Mouse (Mus musculus) forebrain, postnatal 0 days (tissue): ENCODE data around the gene A930004D18Rik. TPM values are rescaled to one million over a fixed set of nuclear protein-coding genes. Genes with fewer than 3 reads are reported as not detected.
A peak's percentile ranks its signal among the peaks of the same experiment; 100 is the strongest.

Experiments
- ATAC-seq: fragments of 200-750 bp; cut with Nextera tagmentation; 2 replicates; pipeline ENCODE4 v1.8.0; 2017; ENCODE audit warnings: mild to moderate bottlenecking, moderate library complexity
- DNase-seq: peaks from one replicate; pipeline ENCODE4 v3.0.0-alpha.2; 2015
- H3K27ac ChIP-seq: fragments of 300-500 bp; sonication (generic); 2 replicates; pipeline ENCODE4 v1.5.1; 2014; ENCODE audit warnings: low read depth, mild to moderate bottlenecking, antibody characterized with exemption, low read length, moderate library complexity, mixed read lengths
- H3K27me3 ChIP-seq: fragments of 300-500 bp; sonication (generic); 2 replicates; pipeline ENCODE4 v1.6.1; 2014; ENCODE audit warnings: mild to moderate bottlenecking, low read length, mixed read lengths; ENCODE audit not compliant: insufficient read depth
- H3K36me3 ChIP-seq: fragments of 300-500 bp; sonication (generic); 2 replicates; pipeline ENCODE4 v1.6.1; 2014; ENCODE audit warnings: mild to moderate bottlenecking, moderate library complexity; ENCODE audit not compliant: insufficient read depth
- H3K4me1 ChIP-seq: fragments of 300-500 bp; sonication (generic); 2 replicates; pipeline ENCODE4 v1.6.1; 2014; ENCODE audit warnings: antibody characterized with exemption; ENCODE audit not compliant: insufficient read depth
- H3K4me2 ChIP-seq: fragments of 300-500 bp; sonication (generic); 2 replicates; pipeline ENCODE4 v1.6.1; 2014; ENCODE audit warnings: low read depth, mild to moderate bottlenecking, moderate library complexity
- H3K4me3 ChIP-seq: fragments of 300-500 bp; sonication (generic); 2 replicates; pipeline ENCODE4 v1.5.1; 2014; ENCODE audit warnings: low read depth, low read length, mixed read lengths
- H3K9ac ChIP-seq: fragments of 300-500 bp; sonication (generic); 2 replicates; pipeline ENCODE4 v1.6.1; 2014; ENCODE audit warnings: mild to moderate bottlenecking
- H3K9me3 ChIP-seq: fragments of 300-500 bp; sonication (generic); 2 replicates; pipeline ENCODE4 v1.6.1; 2016; ENCODE audit warnings: low read length
- CTCF ChIP-seq: sonication (generic); IDR thresholded peaks from 2 replicates; pipeline ENCODE4 v1.5.1; 2016; ENCODE audit warnings: antibody characterized with exemption, control low read depth, low read depth
- WGBS: fragments of 180-500 bp; shearing (Covaris S2); extraction: QIAGEN DNeasy Blood & Tissue Kit; methylation state at CpG from one replicate; pipeline ENCODE4 v1.1.7; 2014; 5-methylcytosine and 5-hydroxymethylcytosine counted together
- polyA plus RNA-seq: library from polyadenylated mRNA; unstranded; fragments of >200 nt; fragmentation: Nextera tagmentation; extraction: Ambion mirVana; gene quantifications from 2 replicates; pipeline ENCODE4 v1.2.1, GENCODE M21; 2015
- total RNA-seq: library from RNA; depleted of rRNA; stranded (reverse); fragments of >200 nt; gene quantifications from 2 replicates; pipeline ENCODE4 v1.2.3, GENCODE M21; 2014

A930004D18Rik gene
- total and polyA plus RNA-seq, 2 experiments from 2014 or later = 3.5 to 10.1 TPM

DNA sequence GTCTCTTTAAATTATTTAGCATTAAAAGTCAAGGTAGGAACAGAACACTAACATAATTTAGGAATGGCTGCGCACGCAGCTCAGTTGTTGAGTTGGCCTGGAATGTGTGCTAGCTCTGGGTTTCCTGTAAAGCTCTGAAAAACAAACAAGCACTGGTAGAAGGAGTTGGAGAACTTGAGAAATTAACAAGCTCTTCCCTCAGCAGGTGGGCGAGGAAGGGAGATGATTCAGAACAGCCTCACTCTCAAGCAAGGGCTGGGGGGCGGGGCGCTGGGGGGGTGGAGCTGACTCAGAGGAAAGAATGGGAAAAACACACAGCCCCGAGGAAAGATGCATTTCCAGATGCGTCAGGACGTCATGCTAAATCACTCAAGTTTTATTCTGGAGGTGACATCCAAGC is 32.4 kb downstream of the A930004D18Rik start:
- WGBS = 37% methylated on average over 8 of the region's 8 CpGs
- no peak overlapping the region for H3K27ac ChIP-seq
- no peaks in the 10 kb centered on the region for H3K27me3 ChIP-seq
- no peak overlapping the region for H3K4me2 ChIP-seq
- no peak overlapping the region for H3K4me3 ChIP-seq
- no peak overlapping the region for H3K9ac ChIP-seq
- no peaks in the 10 kb centered on the region for H3K36me3 ChIP-seq
- H3K9me3 ChIP-seq = no peaks in the 10 kb centered on the region
- no peak for ATAC-seq
- no peaks in the 10 kb centered on the region for H3K4me1 ChIP-seq
- no peak for DNase-seq
- TF ChIP-seq CTCF = no peak

DNA sequence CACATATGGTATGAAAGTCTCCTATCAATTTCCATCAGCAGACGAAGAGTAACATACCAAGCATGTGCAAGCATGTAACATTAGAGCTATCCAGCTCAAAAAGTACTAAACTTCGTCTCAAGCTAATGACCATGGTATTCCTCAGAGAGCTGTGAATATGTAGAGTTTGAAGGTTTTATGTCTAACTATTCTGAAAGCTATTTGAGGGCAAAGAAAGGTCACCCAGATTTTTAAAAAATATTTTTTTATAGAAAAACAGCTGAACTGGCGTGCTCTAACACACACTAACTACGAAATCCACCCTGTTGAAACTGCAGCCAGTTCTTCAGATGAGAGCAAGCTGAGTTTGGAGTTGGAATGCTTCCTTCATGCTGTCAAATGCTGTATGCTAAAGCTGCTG is 33.3 kb downstream of the A930004D18Rik start:
- DNase-seq (no peak), ATAC-seq (peak; percentile 45; the same call in 1 of the 2 replicates)
- Histone ChIP-seq H3K9me3 (no peaks in the 10 kb centered on the region), H3K4me1 (no peaks in the 10 kb centered on the region), H3K27me3 (no peaks in the 10 kb centered on the region), H3K36me3 (no peaks in the 10 kb centered on the region), H3K9ac (no peak overlapping the region), H3K4me3 (no peak overlapping the region), H3K4me2 (no peak overlapping the region), H3K27ac (no peak overlapping the region)
- WGBS = 77% methylated on average over 4 of the region's 4 CpGs
- no peak for TF ChIP-seq CTCF

DNA sequence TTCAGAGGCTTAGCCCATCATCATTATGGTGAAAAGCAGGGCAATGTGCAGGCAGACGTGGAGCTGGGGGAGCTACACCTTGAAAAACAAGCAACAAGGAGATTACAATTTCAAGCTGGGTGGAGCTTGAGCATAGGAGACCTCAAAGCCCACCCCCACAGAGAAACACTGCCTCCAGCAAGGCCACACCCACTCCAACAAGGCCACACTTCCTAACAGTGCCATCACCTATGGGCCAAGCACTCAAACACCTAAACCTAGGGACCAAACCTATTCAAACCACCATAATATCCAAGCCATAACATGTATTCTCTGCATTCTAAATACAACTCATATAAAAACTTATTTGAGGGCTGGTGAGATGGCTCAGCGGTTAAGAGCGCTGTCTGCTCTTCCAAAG is 35.2 kb downstream of the A930004D18Rik start:
- no peak for TF ChIP-seq CTCF
- DNase-seq (no peak), ATAC-seq (no peak)
- no peaks in the 10 kb centered on the region for H3K4me1 ChIP-seq
- no peak overlapping the region for H3K9ac ChIP-seq
- 92% methylated on average over 3 of the region's 3 CpGs for WGBS
- H3K4me2 ChIP-seq = no peak overlapping the region
- no peak overlapping the region for H3K27ac ChIP-seq
- no peaks in the 10 kb centered on the region for H3K9me3 ChIP-seq
- no peaks in the 10 kb centered on the region for H3K36me3 ChIP-seq
- no peaks in the 10 kb centered on the region for H3K27me3 ChIP-seq
- H3K4me3 ChIP-seq = no peak overlapping the region

DNA sequence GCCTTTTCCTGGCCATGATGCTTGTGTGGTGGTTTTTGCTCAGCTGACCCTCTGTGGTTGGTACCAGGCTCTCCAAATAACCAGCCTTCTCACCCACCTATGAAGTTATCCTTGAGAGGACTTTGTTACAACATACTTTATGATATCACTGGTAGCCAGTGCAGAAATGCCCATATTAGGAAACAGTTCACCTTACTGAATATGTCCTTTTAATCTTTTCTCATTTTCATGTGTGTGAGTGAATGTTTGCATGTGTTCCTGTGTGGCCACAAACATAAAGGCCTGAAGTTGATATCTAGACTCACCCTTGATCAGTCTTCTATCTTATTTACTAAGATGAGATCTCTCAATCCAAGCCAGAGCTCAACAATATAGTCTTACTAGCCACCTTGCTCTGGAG is 40.7 kb downstream of the A930004D18Rik start, which contains the start of gene H2al2a:
Gene H2al2a, minus strand, starts transcription at position 101 of the 400 bp plus-strand sequence.
- no peak within 1 kb of the TSS for H3K4me2 ChIP-seq
- DNase-seq (no peak), ATAC-seq (no peak)
- H3K27me3 ChIP-seq = no peaks in the 10 kb centered on the region
- no peaks in the 10 kb centered on the region for H3K4me1 ChIP-seq
- H3K36me3 ChIP-seq = no peaks in the 10 kb centered on the region
- TF ChIP-seq CTCF = no peak
- H3K9me3 ChIP-seq = no peaks in the 10 kb centered on the region
- H3K4me3 ChIP-seq = no peak within 1 kb of the TSS
- no peak within 1 kb of the TSS for H3K27ac ChIP-seq
- H3K9ac ChIP-seq = no peak within 1 kb of the TSS

DNA sequence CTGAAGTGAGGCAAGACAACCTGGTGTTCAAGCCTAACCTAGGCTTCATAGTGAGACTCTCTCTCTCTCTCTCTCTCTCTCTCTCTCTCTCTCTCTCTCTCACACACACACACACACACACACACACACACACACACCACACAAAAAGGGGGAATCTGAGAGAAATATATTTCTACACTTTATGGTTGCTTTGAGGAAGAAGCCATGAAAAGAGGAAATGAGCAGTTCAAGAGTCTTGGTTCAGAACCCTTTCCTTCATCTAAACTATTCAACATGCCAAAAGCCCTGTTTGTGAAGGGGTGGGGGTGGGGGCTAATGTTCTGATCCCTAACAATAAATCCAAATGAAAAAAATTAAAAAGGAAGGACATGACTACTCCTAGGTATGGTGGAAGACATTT is 48.0 kb downstream of the A930004D18Rik start:
- ATAC-seq = no peak
- DNase-seq = no peak
- TF ChIP-seq CTCF = no peak

DNA sequence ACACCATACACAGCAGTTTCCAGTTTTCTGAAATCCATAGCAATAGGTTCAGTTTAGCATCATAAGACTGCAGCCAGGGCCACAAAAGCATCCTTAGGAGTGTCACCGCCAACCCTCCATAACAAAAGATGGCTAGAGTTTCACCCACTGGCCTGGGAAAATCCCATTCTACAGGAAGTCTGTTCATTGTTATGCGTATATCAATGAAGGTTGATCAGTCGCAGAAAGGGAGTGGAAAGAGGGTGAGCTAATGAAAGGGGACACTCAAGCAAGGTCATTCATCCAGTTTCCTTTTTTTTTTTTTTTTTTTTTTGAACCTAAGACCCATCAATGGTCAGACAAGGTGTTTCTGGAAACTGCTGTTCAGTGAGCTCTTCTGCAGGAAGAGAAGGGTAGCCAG is 48.4 kb downstream of the A930004D18Rik start:
- DNase-seq (no peak), ATAC-seq (no peak)
- H3K4me1 ChIP-seq = no peaks in the 10 kb centered on the region
- H3K9me3 ChIP-seq = no peaks in the 10 kb centered on the region
- H3K9ac ChIP-seq = no peak overlapping the region
- no peak overlapping the region for H3K4me2 ChIP-seq
- 52% methylated on average over 3 of the region's 3 CpGs for WGBS
- no peak overlapping the region for H3K4me3 ChIP-seq
- TF ChIP-seq CTCF = no peak
- no peaks in the 10 kb centered on the region for H3K36me3 ChIP-seq
- H3K27ac ChIP-seq = no peak overlapping the region
- no peaks in the 10 kb centered on the region for H3K27me3 ChIP-seq

More for the DNA sequence above, 48.0 kb downstream of the A930004D18Rik start:
- Histone ChIP-seq H3K9ac (no peak overlapping the region), H3K27ac (no peak overlapping the region), H3K4me3 (no peak overlapping the region), H3K4me2 (no peak overlapping the region), H3K36me3 (no peaks in the 10 kb centered on the region), H3K4me1 (no peaks in the 10 kb centered on the region), H3K27me3 (no peaks in the 10 kb centered on the region), H3K9me3 (no peaks in the 10 kb centered on the region)

DNA sequence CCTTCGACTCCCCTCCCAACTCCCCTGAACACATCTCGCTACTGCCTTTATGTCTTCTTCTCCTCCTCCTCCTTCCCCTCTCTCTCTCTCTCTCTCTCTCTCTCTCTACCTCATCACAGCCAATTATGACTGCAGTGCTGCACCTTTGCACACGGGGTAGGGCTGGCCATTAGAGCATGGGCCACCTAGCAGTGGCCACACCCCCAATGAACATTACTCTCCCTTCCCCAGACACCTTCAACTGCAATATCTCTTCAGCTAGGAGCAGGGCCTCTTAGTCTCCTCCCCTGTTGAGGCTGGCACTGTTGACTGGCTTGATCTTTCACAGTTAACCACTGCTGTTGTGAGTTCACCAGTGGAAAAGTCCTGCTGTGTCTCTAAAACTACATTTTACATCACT is 50.8 kb downstream of the A930004D18Rik start:
- no peak overlapping the region for H3K4me2 ChIP-seq
- ATAC-seq = no peak
- WGBS = 84% methylated on average over 3 of the region's 3 CpGs
- H3K4me3 ChIP-seq = no peak overlapping the region
- H3K27me3 ChIP-seq = no peaks in the 10 kb centered on the region
- no peak overlapping the region for H3K27ac ChIP-seq
- H3K4me1 ChIP-seq = no peaks in the 10 kb centered on the region
- H3K9ac ChIP-seq = no peak overlapping the region
- no peaks in the 10 kb centered on the region for H3K36me3 ChIP-seq
- no peaks in the 10 kb centered on the region for H3K9me3 ChIP-seq
- DNase-seq = no peak
- no peak for TF ChIP-seq CTCF

DNA sequence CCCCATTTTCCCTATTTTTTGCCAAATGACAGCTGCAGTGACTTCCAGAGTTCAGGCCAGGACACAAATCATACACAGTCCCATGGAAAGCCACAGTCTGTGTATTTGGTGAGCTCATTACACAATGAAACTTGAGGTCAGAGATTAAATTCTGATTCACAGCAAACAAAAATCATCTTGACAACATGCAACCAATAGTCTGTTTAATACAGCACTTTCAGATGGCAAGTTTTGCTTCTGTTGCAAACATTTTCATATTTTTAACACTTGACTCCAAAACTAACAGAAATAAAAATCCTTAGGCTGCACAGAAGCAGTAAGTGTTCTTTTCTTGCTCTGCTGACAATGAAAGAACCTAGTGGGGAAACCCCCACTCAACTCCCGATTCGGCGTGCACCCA is 52.8 kb downstream of the A930004D18Rik start:
- no peaks in the 10 kb centered on the region for H3K9me3 ChIP-seq
- no peak overlapping the region for H3K4me2 ChIP-seq
- DNase-seq (no peak), ATAC-seq (no peak)
- H3K9ac ChIP-seq = no peak overlapping the region
- WGBS = 97% methylated on average over 3 of the region's 3 CpGs
- H3K27me3 ChIP-seq = no peaks in the 10 kb centered on the region
- no peak overlapping the region for H3K27ac ChIP-seq
- no peaks in the 10 kb centered on the region for H3K36me3 ChIP-seq
- no peak overlapping the region for H3K4me3 ChIP-seq
- no peaks in the 10 kb centered on the region for H3K4me1 ChIP-seq
- TF ChIP-seq CTCF = no peak
